Mouse (Mus musculus) c-Kit-positive CD71-positive TER-119-positive erythroid progenitor cells, embryonic 14.5 days (primary cell): ENCODE data around the gene Tbc1d10b.
"Not testable (repeated sequence)": the region's sequence is repeated elsewhere in the genome, so short reads cannot be mapped to it uniquely, and the experiment has no call there.

Source experiments
- DNase-seq: peaks from one replicate; pipeline ENCODE4 v3.0.0-alpha.2; 2013; ENCODE audit warnings: low spot score

Gene Tbc1d10b

DNA sequence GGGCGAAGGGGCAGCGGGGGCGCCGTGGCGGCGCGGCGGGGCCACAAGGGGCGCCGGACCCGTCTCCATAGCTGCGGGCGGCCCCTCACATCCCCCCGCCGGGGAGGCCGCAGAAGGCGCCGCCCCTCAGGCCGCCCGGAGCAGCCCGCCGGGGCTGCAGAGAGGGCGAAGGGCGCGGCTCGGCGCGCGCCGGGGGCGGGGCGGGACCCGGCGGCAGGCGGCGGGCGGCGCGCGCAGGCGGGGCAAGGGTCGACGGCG lies at the start of gene Tbc1d10b:
Tbc1d10b (minus strand) TSS at position 174 of the 258 bp plus-strand sequence.
- no peak for DNase-seq

DNA sequence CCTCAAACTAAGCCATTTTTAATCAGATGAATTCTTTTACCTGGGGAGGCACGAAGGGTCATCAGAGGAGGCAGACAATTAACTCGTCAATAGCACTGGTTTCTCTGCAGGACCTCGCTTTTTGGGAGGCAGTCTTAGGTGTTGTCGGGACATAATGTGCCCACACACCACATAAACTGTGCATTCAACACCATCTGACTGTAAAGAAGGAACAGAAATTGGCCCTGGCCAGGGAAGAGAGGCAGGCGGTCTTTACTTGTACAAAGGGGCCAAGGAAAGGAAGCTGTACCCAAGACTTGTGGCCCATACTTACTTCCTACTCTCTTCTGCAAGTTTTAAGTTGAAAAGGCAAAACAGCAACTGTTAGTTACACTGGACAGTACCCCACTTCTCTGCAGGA lies 48.2 kb upstream of the Tbc1d10b start:
- DNase-seq, result no peak

DNA sequence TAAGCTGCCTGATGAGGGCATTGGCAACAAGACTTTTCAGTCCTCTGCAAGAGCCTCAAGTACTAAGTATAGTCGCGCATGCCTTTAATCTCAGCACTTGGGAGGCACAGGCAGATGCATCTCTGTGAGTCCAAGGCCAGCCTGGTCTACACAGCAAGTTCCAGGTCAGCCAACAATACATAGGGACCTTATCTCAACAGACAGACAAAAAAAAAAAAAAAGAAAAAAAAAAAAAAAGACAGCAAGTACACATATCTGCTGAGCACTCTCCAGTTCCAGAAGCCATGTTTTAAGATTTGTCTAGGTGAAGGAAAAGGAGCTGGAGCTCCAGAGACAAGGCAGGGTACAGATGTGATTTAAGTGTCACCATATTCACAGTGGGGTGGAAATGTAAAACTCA lies 47.7 kb upstream of the Tbc1d10b start:
- DNase-seq, result no peak

DNA sequence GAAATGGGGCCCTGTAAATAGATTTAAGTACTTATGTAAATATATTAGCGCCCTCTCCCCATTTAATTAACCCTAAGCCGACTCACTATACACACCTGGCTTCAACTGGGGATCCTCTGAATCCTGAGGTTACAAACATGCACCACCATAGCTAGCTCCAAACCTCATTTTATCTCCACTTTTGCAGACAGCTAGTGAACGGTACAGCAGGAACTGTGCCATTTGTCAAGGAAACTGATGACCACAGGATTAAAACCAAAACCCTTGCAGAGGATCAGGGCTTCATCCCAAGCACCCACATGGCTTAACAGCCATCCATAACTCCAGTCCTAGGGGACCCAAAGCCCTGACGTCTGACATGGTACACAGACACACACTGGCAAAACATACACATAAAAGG lies 46.7 kb upstream of the Tbc1d10b start:
- DNase-seq, result no peak

DNA sequence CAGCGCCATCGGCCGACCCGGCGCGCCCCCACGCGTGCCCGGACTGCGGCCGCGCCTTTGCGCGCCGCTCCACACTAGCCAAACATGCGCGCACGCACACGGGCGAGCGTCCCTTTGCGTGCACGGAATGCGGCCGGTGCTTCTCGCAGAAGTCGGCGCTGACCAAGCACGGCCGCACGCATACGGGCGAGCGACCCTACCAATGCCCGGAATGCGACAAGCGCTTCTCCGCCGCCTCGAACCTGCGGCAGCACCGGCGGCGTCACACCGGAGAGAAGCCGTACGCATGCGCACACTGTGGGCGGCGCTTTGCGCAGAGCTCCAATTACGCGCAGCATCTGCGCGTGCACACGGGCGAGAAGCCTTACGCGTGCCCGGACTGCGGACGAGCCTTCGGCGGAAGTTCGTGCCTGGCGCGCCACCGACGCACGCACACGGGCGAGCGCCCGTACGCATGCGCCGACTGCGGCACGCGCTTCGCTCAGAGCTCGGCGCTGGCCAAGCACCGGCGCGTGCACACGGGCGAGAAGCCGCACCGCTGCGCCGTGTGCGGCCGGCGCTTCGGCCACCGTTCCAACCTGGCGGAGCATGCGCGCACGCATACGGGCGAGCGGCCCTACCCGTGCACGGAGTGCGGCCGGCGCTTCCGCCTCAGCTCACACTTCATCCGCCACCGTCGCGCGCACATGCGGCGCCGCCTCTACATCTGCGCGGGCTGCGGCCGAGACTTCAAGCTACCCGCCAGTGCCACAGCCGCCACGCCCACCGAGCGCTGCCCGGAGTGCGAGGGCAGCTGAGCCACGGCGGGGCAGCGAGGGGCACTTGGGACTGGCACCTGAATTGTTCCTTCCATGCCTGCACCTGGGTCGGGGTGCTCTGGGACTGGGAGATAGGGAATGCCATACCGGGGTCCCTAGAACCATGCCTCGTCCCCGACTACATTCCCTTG lies 45.8 kb upstream of the Tbc1d10b start:
- peak; percentile 94 for DNase-seq

DNA sequence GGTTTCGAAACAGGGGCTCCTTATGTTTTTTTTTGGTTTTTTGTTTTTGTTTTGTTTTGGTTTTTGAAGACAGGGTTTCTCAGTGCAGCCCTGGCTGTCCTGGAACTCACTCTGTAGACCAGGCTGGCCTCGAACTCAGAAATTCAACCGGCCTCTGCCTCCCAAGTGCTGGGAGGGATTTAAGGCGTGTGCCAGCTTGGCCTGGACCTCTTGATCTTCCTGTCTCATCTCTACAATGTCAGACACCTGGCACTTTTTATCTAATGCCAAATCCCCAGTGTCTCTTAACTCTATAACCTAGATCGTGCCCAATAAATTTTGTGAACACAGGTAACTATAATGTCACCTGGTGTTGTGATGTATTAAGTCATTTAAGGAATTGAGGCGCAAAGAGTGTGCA lies 45.1 kb upstream of the Tbc1d10b start:
- DNase-seq, result no peak

DNA sequence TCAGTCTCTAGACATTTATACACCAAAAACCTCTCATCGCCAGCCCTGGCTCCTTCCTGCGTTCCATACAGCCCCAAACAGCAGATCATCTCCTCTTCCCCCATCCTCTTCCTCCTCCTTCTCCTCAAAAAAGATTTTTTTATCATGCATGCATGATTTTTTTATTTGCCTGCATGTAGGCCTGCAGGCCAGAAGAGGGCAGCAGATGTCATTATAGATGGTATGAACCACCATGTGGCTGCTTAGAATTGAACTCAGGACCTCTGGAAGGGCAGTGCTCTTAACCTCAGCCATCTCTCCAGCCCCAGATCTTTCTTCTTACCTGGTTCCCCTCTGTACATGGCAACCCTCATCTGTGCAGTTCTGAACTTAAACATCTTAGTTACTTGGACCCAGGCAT lies 44.1 kb upstream of the Tbc1d10b start:
- DNase-seq, result peak; percentile 48

DNA sequence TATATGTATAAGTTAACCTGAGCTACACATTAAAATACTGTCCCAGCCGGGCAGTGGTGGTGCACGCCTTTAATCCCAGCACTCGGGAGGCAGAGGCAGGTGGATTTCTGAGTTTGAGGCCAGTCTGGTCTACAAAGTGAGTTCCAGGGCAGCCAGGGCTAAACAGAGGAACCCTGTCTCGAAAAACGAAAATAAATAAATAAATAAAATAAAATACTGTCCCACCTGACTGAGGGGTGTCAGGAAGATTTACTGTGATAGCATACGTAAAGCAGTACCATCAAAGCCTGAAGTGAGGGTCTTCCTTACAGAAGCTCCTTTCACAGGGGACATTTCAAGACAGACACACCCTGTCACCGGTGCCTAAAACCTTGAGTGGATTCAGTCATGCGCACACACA lies 42.2 kb upstream of the Tbc1d10b start:
- DNase-seq, result not testable (repeated sequence)

DNA sequence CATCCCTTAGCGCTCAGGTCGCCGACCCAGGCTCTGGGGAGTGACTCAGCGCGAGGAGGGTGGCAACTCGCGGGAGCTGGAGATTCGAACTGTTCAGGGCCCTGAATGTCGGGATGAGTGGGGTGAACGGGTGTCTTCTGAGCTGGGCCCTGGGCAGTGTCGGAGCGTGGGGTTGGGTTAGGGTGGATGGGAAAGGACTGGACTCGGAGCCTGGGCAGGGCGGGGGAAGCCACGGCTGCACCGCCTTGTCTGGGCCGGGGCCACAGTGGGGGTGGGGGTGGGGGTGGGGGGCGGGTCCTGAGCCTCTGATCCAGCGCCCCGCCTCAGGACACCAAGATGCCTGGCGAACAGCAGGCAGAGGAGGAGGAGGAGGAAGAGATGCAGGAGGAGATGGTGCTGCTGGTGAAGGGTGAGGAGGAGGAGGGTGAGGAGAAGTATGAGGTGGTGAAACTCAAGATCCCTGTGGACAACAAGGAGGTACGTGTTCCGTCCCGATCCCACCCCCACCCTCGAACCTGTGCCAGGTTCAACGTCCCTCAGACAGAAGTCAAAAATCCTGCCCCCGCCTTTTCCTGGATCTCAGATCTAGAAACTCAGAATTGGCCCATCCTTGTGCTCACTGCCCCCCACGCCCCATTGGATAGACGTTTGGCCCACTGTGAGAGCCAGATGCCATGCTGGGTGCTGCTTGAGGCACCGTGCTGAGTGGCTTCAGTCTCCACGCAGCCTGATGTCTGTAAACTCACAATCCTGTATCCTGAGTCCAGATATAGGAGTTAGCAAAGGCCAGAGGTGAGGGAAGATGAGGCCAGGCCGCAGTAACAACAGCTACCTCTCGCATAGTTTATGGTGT lies 36.6 kb upstream of the Tbc1d10b start:
- DNase-seq, result no peak

DNA sequence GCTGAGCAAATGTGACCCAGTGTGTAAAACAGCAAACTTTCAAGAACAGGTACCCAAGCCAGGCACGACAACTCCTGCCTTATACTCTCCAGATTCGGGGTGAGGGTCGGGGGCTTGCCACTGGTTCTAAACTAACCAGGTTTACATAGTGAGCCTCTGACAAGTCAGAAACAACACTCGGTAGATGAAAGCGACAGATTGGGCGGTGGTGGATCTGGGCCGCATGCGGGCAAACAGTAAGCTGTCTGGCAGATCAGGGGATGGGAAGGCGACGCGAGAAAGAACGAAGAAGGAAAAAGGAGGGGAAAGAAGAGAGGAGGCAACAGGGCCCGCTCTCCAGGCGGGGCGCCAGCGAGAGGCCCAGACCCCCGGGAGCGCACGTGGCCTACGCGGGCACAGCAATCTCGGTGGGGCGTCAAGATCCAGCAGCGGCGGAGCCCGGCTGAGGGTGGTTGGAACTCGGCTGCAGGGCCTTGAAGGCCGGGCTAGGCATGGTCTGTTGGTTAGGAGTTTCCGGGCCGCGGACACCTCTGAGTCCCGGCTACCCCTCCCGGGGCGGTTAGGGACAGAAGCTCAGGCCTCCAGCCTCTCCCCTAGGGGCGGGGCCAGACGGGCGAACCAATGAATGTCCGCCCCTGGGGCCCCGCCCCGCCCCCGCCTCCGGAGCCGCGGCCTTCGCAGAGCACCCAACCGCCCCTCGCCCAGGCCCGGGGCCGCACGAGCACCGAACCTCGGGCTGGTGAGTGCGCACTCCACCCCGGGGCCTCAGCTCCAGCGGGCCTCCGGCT lies 35.8 kb upstream of the Tbc1d10b start, which contains the start of gene Zfp771:
Zfp771 (plus strand) TSS at position 405 of the 788 bp plus-strand sequence.
- DNase-seq, result peak; percentile 88

DNA sequence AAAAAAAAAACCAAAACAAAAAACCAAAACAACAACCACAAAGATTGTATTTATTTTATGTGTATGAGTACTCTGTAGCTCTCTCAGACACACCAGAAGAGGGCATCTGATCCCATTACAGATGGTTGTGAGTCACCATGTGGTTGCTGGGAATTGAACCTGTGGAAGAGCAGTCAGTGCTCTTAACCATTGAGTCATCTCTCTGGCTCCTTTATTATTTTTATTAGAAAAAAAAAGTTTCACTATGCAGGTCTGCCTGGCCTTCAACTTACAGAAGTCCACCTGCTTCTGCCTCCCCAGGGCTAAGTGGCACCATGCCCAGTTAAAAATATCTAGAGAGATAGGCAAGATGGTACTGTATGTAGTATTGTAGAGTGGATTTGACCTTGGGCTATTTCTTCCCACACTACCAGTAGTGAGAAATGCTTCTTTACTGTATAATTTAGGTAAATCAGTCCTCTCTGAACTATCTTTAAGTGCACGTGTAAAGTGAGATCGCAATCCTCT lies 35.1 kb upstream of the Tbc1d10b start:
- DNase-seq, result no peak

DNA sequence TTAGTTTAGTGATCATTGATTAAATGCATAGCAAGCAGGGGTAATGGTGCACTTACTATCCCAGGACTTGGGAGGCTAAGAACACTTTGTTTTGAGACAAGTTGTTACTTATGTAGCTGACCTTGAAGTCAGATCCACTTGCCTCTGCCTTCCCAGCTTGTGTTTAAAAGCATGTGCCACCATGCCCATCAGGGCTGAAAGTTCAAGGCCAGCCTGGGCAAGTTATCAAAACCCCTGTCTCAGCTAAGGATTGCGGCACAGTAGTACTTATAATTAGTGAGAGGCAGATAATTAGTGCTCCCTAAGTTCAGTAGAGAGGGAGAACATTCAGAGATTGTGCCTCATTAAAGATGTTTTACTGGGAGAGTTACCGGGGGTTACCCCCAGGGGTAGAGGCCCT lies 26.5 kb upstream of the Tbc1d10b start:
- no peak for DNase-seq

DNA sequence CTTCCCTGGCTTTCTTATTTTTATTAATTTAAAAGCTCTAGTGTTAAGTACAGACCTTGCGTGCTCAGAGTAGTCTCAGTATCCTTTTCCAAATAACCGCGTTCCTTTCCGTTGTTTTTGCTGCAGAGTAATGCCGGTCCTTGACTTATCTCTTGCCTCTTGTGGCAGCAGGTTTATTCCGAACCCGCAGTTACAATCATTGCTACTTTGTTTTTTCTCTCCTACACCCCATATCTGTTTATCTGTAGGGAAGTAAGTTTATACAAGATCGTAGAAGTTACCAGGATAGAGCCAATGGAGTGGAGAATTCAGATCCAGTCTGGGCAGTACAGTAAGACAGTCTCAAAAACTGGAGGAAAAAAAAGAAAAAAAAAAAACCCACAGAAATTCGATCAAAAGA lies 25.5 kb upstream of the Tbc1d10b start:
- DNase-seq, result no peak

DNA sequence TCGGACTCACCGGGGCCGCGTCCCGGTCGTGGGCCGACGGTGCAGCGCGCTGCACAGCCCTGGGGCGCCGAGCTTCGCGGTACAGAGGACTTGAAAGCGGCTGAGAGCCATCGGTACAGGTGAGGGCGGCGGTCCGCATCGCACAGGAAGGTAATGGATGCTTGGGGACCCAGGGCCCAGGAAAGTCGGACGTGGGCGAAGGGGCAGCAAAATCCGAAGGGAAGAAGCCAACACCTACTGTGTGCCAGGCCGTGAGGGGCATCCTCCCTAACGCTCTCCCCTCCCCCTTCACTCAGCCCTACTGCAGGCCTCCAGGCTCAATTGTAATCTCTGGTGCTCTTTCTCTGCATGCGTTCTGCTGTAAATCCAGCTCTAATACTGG lies 25.1 kb upstream of the Tbc1d10b start:
- DNase-seq, result peak; percentile 44

DNA sequence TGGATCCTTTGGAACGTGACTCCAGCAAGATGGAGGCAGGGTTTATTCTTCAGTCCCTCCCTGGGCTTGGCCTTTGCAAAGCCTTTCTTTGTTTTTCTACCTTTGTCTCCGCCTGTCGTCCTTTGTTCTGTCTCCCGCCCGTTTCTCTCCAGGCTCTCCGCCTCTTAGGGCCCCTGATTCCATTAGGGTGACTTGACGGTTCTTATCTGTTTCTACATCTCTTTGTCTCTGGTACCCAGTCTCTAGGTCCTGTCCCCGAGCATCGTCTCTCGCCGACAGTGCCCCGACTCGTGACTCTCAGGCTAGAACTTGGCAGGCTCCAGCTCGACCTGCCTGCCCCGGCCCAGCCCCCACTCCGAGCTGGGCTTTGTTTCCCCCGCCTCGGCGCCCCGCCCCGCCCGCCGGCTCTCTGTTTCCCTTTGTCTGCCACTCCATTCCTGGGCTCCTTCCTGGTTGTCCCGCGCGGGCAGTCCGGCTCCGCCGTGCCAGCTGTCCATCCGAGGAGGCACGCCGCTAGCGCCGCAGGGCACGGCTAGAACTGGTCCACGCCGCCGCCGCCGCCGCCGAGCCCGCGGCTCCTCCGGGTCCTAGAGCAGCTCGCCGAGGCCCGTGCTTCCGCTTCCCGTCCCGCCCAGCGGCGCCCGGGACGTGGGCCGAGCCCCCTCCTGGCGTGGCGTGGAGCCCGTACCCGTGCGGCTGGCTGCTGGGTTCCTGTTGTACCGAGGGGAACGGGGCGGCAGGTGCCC lies 24.5 kb upstream of the Tbc1d10b start, which contains the start of the genes Zfp553 and Sept1:
Zfp553 (plus strand) TSS at position 440 of the 746 bp plus-strand sequence.
Sept1 (minus strand) TSS at position 509 of the 746 bp plus-strand sequence.
- peak; percentile 69 for DNase-seq

DNA sequence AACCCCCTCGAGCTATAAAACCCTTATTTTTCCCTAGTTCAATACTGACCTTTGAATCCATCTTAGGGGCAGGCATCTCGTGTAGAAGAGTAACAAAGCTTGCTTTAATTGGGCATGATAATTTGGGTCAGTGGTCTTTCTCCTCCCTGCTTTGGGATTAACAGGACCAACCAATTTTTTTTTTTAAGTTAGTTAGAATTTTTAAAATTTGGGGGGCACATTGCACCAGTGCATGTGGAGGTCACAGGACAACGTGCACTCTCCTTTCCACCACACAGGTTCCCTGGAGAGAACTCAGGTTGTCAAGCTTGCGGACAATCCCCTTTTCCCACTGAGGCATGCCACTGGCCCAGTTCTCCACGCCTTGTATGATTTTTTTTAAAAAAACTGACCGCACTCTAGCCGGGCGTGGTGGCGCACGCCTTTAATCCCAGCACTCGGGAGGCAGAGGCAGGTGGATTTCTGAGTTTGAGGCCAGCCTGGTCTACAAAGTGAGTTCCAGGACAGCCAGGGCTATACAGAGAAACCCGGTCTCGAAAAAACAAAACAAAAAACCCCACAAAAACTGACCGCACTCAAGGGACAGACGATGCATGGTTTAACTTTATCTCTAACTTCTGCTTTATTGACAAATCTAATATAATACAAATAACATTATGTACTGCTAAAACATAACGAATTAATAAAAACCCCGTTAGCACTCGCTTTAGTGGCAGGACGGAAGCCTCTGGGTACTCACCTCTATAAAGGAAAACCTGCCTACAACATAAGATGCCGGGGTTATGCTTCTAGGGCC lies 23.8 kb upstream of the Tbc1d10b start:
- no peak for DNase-seq

DNA sequence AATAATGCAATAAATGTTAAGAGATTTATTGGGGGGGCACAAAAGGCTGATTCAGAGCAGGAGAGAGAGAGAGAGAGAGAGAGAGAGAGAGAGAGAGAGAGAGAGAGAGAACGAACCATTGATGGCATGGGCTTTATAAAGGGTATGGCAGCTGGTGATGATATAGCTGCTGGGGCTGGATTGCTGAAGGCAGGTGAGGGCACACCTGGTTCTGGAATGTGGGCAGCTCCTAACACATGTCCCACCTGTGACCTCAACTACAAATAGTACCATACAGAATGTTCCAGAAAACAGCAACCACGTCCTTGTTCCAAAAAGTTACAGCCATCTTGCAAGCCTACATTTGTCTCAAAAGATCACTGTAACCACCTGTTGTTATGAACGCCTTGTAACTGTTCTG lies 23.1 kb upstream of the Tbc1d10b start:
- no peak for DNase-seq

DNA sequence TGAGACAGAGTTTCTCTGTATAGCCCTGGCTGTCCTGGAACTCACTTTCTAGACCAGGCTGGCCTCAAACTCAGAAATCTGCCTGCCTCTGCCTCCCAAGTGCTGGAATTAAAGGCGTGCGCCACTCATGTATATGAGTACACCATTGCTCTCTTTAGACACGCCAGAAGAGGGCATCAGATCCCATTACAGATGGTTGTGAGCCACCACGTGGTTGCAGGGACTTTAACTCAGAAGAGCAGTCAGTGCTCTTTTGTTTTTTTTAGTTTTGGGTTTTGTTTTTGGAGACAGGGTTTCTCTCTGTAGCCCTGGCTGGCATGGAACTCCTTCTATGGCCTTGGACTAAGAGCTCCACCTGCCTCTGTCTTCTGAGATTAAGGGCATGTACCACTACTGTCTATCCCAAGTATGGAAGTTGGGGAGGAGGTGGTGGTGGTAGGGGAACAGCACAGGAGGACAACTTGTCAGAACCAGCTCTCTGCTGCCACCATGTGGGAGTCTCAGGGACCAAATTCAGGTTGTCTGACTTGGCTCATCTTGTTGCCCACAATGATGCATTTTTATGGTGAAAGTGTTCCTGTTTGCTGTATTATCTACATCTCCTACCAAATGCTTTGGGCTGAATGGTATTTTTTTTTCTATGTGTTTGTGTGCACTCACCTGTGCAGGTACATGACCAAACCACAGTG lies 20.5 kb upstream of the Tbc1d10b start:
- peak; percentile 89 for DNase-seq

DNA sequence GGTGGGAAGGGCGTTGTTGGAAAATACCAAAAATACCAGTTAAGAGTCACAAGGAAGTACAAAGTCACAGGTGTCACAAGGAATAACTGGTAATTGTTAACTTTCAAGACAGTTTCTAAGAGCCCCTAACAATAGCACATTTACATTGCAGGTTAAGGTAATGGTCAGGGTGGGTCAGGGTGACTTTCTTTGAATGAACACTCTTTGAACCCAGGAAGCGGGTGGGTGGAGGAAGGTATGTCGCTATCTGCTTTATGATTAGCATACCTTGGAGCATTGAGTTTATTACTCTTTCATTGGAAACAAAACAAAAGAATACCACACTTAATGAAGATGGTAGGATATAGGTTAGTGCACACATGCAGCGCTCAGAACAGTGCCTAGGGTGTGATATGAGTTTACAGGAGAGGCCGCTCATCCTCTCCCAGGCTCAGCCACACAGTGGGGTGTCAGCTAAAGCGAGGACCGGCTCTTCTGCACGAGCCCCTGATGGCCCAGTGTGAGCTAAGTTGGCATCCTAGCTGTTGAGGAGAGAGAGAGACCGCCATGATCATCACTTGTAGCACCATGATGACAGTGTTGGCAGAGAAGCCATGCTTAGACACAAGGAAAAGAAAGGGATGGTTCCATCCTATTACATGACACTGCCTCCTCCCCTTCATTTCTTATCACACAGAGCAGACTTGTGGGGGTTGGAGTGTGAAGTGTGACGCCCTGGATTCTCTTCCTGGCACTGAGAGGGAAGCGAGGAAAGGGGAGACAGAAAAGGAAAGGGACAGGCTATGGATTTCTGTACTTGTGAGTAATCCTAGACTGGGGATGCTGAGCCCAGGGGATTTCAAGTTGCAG lies 17.1 kb upstream of the Tbc1d10b start:
- DNase-seq, result peak; percentile 81
